In the genomic region with DNA sequence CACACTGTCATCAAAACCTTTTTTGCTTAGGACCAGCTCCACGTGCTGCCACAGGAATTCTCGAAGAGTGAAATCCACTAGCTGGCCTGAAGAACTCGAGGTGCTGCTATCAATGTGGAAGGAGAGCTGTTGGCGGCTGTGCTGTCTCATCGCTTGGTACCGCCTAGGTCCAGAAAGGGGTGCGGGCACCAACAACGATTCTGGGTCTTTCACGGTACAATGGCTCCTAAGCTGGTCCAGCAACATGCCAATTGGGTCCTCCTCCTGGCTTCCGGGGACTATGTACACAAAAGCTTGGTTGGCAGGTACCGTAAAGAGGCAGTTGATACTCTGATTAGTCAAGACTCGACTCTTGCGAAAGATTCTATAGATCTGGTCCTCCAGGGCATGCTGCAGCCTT, we compare ENCODE assay signal across 8 mouse cellular contexts. TPM values are rescaled to one million over a fixed set of nuclear protein-coding genes. Genes with fewer than 3 reads are reported as not detected.
DNase-seq lines count a peak whose midpoint lies in the region; ATAC-seq and TF ChIP-seq lines count a peak whose summit lies in the region.

No protein-coding gene starts in this region.

- peak overlapping the region; percentile 65 for H3K4me3 ChIP-seq in heart, embryonic 12.5 days
- H3K4me3 ChIP-seq in MEL (ENCODE audit: control insufficient read depth in 1 of 2, insufficient read depth in 1 of 2, low read depth in 2 of 2, low read length in 2 of 2) = peak overlapping the region; percentile 81 to 90
- peak overlapping the region; percentile 94 for H3K4me3 ChIP-seq in hindbrain, embryonic 12.5 days
- peak overlapping the region; percentile 95 for H3K4me3 ChIP-seq in midbrain, embryonic 12.5 days
- no peak overlapping the region for H3K4me3 ChIP-seq in thymus, adult 2 months (ENCODE audit: control insufficient read depth, insufficient read depth, low read length)

- no peak for DNase-seq in heart, postnatal 25 days (ENCODE audit: low spot score)
- DNase-seq in MEL (ENCODE audit: low read depth, low spot score) = no peak
- DNase-seq in thymus, adult 2 months = no peak
- DNase-seq in right cerebral cortex, adult 18-20 months = no peak
- no peak for DNase-seq in lung, adult 18-20 months

- WGBS in heart, embryonic 12.5 days = 82% methylated on average over 13 of the region's 13 CpGs
- WGBS in hindbrain, embryonic 12.5 days = 92% methylated on average over 13 of the region's 13 CpGs
- WGBS in midbrain, embryonic 12.5 days = 94% methylated on average over 13 of the region's 13 CpGs
- WGBS in thymus, adult 2 months = 93% methylated on average over 13 of the region's 13 CpGs

- H3K79me2 ChIP-seq in MEL (ENCODE audit: control insufficient read depth, insufficient read depth, low read length, poor library complexity) = peaks cover 33% of the 10 kb centered on the region

- peaks cover 20% of the 10 kb centered on the region for H3K4me1 ChIP-seq in heart, embryonic 12.5 days (replicated peaks)
- H3K4me1 ChIP-seq in MEL (ENCODE audit: control insufficient read depth in 1 of 2, insufficient read depth in 2 of 2, low read length in 2 of 2) = peaks cover 10 to 16% of the 10 kb centered on the region in 2 experiments; a peak in 3 of 4 replicates
- peaks cover 26% of the 10 kb centered on the region for H3K4me1 ChIP-seq in hindbrain, embryonic 12.5 days
- peaks cover 28% of the 10 kb centered on the region for H3K4me1 ChIP-seq in midbrain, embryonic 12.5 days
- peaks cover 13% of the 10 kb centered on the region for H3K4me1 ChIP-seq in thymus, adult 2 months (replicated peaks; ENCODE audit: control insufficient read depth, insufficient read depth, low read length)

- no peak for TF ChIP-seq POLR2A in MEL (IDR thresholded peaks at IDR 0.05; ENCODE audit: control insufficient read depth in 1 of 2, insufficient read depth in 1 of 2, low read depth in 1 of 2, low read length in 2 of 2, poor library complexity in 1 of 2)
- TF ChIP-seq POLR2A in thymus, adult 2 months (IDR thresholded peaks at IDR 0.05; ENCODE audit: control insufficient read depth, extremely low read depth, insufficient read depth, low read length, poor library complexity) = no peak

- no peak for TF ChIP-seq RAD21 in MEL (IDR thresholded peaks at IDR 0.05; ENCODE audit: low read depth, low read length)

- H3K27ac ChIP-seq in heart, embryonic 12.5 days (ENCODE audit: poor library complexity, severe bottlenecking) = no peak overlapping the region
- no peak overlapping the region for H3K27ac ChIP-seq in MEL (ENCODE audit: control insufficient read depth, low read depth, low read length)
- no peak overlapping the region for H3K27ac ChIP-seq in hindbrain, embryonic 12.5 days
- no peak overlapping the region for H3K27ac ChIP-seq in midbrain, embryonic 12.5 days (replicated peaks)
- H3K27ac ChIP-seq in thymus, adult 2 months (ENCODE audit: control insufficient read depth, insufficient read depth, low read length) = no peak overlapping the region

- no peak for ATAC-seq in heart, embryonic 12.5 days (ENCODE audit: insufficient number of reproducible peaks, low FRiP score)
- no peak for ATAC-seq in hindbrain, embryonic 12.5 days (ENCODE audit: low FRiP score)
- ATAC-seq in midbrain, embryonic 12.5 days (ENCODE audit: low FRiP score, low read depth) = no peak

- TF ChIP-seq EP300 in MEL (IDR thresholded peaks at IDR 0.05; ENCODE audit: low read depth in 1 of 2, low read length in 2 of 2) = no peak

- peak overlapping the region; percentile 87 for H3K4me2 ChIP-seq in heart, embryonic 12.5 days
- peak overlapping the region; percentile 94 for H3K4me2 ChIP-seq in hindbrain, embryonic 12.5 days (replicated peaks)
- peak overlapping the region; percentile 74 for H3K4me2 ChIP-seq in midbrain, embryonic 12.5 days (replicated peaks)

- TF ChIP-seq CTCF in MEL (IDR thresholded peaks at IDR 0.05 in 2 of 3, conservative IDR thresholded peaks at IDR 0.05 in 1 of 3; ENCODE audit: control insufficient read depth in 1 of 3, insufficient read depth in 1 of 3, low read depth in 2 of 3, low read length in 3 of 3, poor library complexity in 1 of 3, severe bottlenecking in 1 of 3) = no peak
- TF ChIP-seq CTCF in thymus, adult 2 months (IDR thresholded peaks at IDR 0.05; ENCODE audit: borderline replicate concordance, control insufficient read depth, extremely low read depth, insufficient read depth, low read length, poor library complexity) = no peak

- no peaks in the 10 kb centered on the region for H3K9me3 ChIP-seq in heart, embryonic 12.5 days (replicated peaks)
- no peaks in the 10 kb centered on the region for H3K9me3 ChIP-seq in MEL (replicated peaks; ENCODE audit: insufficient read depth, low read length)
- no peaks in the 10 kb centered on the region for H3K9me3 ChIP-seq in hindbrain, embryonic 12.5 days (replicated peaks)
- no peaks in the 10 kb centered on the region for H3K9me3 ChIP-seq in midbrain, embryonic 12.5 days

- no peaks in the 10 kb centered on the region for H3K27me3 ChIP-seq in heart, embryonic 12.5 days (replicated peaks)
- H3K27me3 ChIP-seq in MEL (ENCODE audit: control insufficient read depth in 1 of 2, insufficient read depth in 2 of 2, low read length in 2 of 2) = no peaks in the 10 kb centered on the region
- no peaks in the 10 kb centered on the region for H3K27me3 ChIP-seq in hindbrain, embryonic 12.5 days
- H3K27me3 ChIP-seq in midbrain, embryonic 12.5 days = no peaks in the 10 kb centered on the region
- no peaks in the 10 kb centered on the region for H3K27me3 ChIP-seq in thymus, adult 2 months (ENCODE audit: control insufficient read depth, insufficient read depth, low read length)

- peak overlapping the region; percentile 81; the same call in 1 of the 2 replicates for H3K9ac ChIP-seq in heart, embryonic 12.5 days
- H3K9ac ChIP-seq in MEL (ENCODE audit: control insufficient read depth, low read depth, low read length, poor library complexity, severe bottlenecking) = peak overlapping the region; percentile 87
- peak overlapping the region; percentile 92; the same call in 1 of the 2 replicates for H3K9ac ChIP-seq in hindbrain, embryonic 12.5 days
- peak overlapping the region; percentile 88; the same call in 1 of the 2 replicates for H3K9ac ChIP-seq in midbrain, embryonic 12.5 days (replicated peaks)

- H3K36me3 ChIP-seq in heart, embryonic 12.5 days = peaks cover 49% of the 10 kb centered on the region
- H3K36me3 ChIP-seq in MEL (ENCODE audit: control insufficient read depth in 1 of 2, insufficient read depth in 2 of 2, low read length in 2 of 2) = peaks cover 11 to 18% of the 10 kb centered on the region in 2 experiments
- H3K36me3 ChIP-seq in hindbrain, embryonic 12.5 days = peaks cover 44% of the 10 kb centered on the region
- peaks cover 49% of the 10 kb centered on the region for H3K36me3 ChIP-seq in midbrain, embryonic 12.5 days
- peaks cover 13% of the 10 kb centered on the region for H3K36me3 ChIP-seq in thymus, adult 2 months (ENCODE audit: control insufficient read depth, insufficient read depth, low read length)

- intact Hi-C loops in heart, postnatal 25 days (cut with DNase I) = no loop called here

RNA-seq across cellular contexts. Expression of a gene that starts 1.1 kb away (rescaled TPM):
- 16.6 and 17.7 TPM in 2 replicates for polyA plus RNA-seq in heart, embryonic 12.5 days (2016; fragmentation: Nextera tagmentation; extraction: Ambion mirVana)
- 1 to 10 TPM; 7.9 to 8.7 TPM for total RNA-seq in heart, postnatal 25 days (2021)
- total RNA-seq in MEL (2012; rRNA removed) = 26.6 and 28.1 TPM in 2 replicates
- 100 to 1,000 TPM in 1 of 2 experiments, 10 to 100 TPM in 1; 33.9 to 120 TPM for polyA plus RNA-seq in MEL (2012; ENCODE audit: insufficient read depth in 1 of 2, insufficient read length in 2 of 2, low read depth in 1 of 2, low replicate concordance in 2 of 2, missing spikeins in 1 of 2)
- polyA plus RNA-seq in hindbrain, embryonic 12.5 days (2016; fragmentation: Nextera tagmentation; extraction: Ambion mirVana) = 24.2 and 26.0 TPM in 2 replicates
- 26.4 and 29.3 TPM in 2 replicates for polyA plus RNA-seq in midbrain, embryonic 12.5 days (2016; fragmentation: Nextera tagmentation; extraction: Ambion mirVana)
- polyA plus RNA-seq in thymus, adult 2 months (2012; rRNA removed) = 13.8 and 14.1 TPM in 2 replicates

RNA-seq across cellular contexts. Expression of a gene that starts 11.6 kb away (rescaled TPM):
- polyA plus RNA-seq in heart, embryonic 12.5 days (2016; fragmentation: Nextera tagmentation; extraction: Ambion mirVana) = 26.9 and 29.1 TPM in 2 replicates
- total RNA-seq in heart, postnatal 25 days (2021) = 10 to 100 TPM; 11.6 to 12.2 TPM
- 10.6 and 11.2 TPM in 2 replicates for total RNA-seq in MEL (2012; rRNA removed)
- 1 to 10 TPM in 1 of 2 experiments, not detected in 1; 7.9 TPM for polyA plus RNA-seq in MEL (2012; ENCODE audit: insufficient read depth in 1 of 2, insufficient read length in 2 of 2, low read depth in 1 of 2, low replicate concordance in 2 of 2, missing spikeins in 1 of 2)
- polyA plus RNA-seq in hindbrain, embryonic 12.5 days (2016; fragmentation: Nextera tagmentation; extraction: Ambion mirVana) = 126 and 136 TPM in 2 replicates
- 120 and 122 TPM in 2 replicates for polyA plus RNA-seq in midbrain, embryonic 12.5 days (2016; fragmentation: Nextera tagmentation; extraction: Ambion mirVana)
- 4.6 and 6.6 TPM in 2 replicates for polyA plus RNA-seq in thymus, adult 2 months (2012; rRNA removed)

RNA-seq across cellular contexts. Expression of a gene that starts 23.0 kb away (rescaled TPM):
- polyA plus RNA-seq in heart, embryonic 12.5 days (2016; fragmentation: Nextera tagmentation; extraction: Ambion mirVana) = 8.2 and 9.1 TPM in 2 replicates
- total RNA-seq in heart, postnatal 25 days (2021) = under 1 TPM; 0.55 to 0.70 TPM
- 4.9 and 7.6 TPM in 2 replicates for total RNA-seq in MEL (2012; rRNA removed)
- polyA plus RNA-seq in MEL (2012; ENCODE audit: insufficient read depth in 1 of 2, insufficient read length in 2 of 2, low read depth in 1 of 2, low replicate concordance in 2 of 2, missing spikeins in 1 of 2) = 10 to 100 TPM; 19.3 to 50.6 TPM
- 8.6 and 8.8 TPM in 2 replicates for polyA plus RNA-seq in hindbrain, embryonic 12.5 days (2016; fragmentation: Nextera tagmentation; extraction: Ambion mirVana)
- 9.4 and 9.8 TPM in 2 replicates for polyA plus RNA-seq in midbrain, embryonic 12.5 days (2016; fragmentation: Nextera tagmentation; extraction: Ambion mirVana)
- polyA plus RNA-seq in thymus, adult 2 months (2012; rRNA removed) = 5.9 and 6.9 TPM in 2 replicates

RNA-seq across cellular contexts. Expression of a gene that starts 23.6 kb away (rescaled TPM):
- 75.0 and 81.4 TPM in 2 replicates for polyA plus RNA-seq in heart, embryonic 12.5 days (2016; fragmentation: Nextera tagmentation; extraction: Ambion mirVana)
- 10 to 100 TPM; 12.8 to 14.6 TPM for total RNA-seq in heart, postnatal 25 days (2021)
- 21.3 and 24.5 TPM in 2 replicates for total RNA-seq in MEL (2012; rRNA removed)
- 10 to 100 TPM in 1 of 2 experiments, not detected in 1; 24.8 TPM for polyA plus RNA-seq in MEL (2012; ENCODE audit: insufficient read depth in 1 of 2, insufficient read length in 2 of 2, low read depth in 1 of 2, low replicate concordance in 2 of 2, missing spikeins in 1 of 2)
- 80.6 and 81.7 TPM in 2 replicates for polyA plus RNA-seq in hindbrain, embryonic 12.5 days (2016; fragmentation: Nextera tagmentation; extraction: Ambion mirVana)
- 93.4 and 99.6 TPM in 2 replicates for polyA plus RNA-seq in midbrain, embryonic 12.5 days (2016; fragmentation: Nextera tagmentation; extraction: Ambion mirVana)
- 18.9 and 21.0 TPM in 2 replicates for polyA plus RNA-seq in thymus, adult 2 months (2012; rRNA removed)

RNA-seq across cellular contexts. Expression of a gene that starts 41.4 kb away (rescaled TPM):
- 24.5 and 28.2 TPM in 2 replicates for polyA plus RNA-seq in heart, embryonic 12.5 days (2016; fragmentation: Nextera tagmentation; extraction: Ambion mirVana)
- 1 to 10 TPM; 6.9 to 7.5 TPM for total RNA-seq in heart, postnatal 25 days (2021)
- 39.3 and 48.9 TPM in 2 replicates for total RNA-seq in MEL (2012; rRNA removed)
- polyA plus RNA-seq in MEL (2012; ENCODE audit: insufficient read depth in 1 of 2, insufficient read length in 2 of 2, low read depth in 1 of 2, low replicate concordance in 2 of 2, missing spikeins in 1 of 2) = 10 to 100 TPM in 1 of 2 experiments, not detected in 1; 52.1 TPM
- polyA plus RNA-seq in hindbrain, embryonic 12.5 days (2016; fragmentation: Nextera tagmentation; extraction: Ambion mirVana) = 81.8 and 89.9 TPM in 2 replicates
- polyA plus RNA-seq in midbrain, embryonic 12.5 days (2016; fragmentation: Nextera tagmentation; extraction: Ambion mirVana) = 95.3 and 106 TPM in 2 replicates
- polyA plus RNA-seq in thymus, adult 2 months (2012; rRNA removed) = 5.2 and 5.9 TPM in 2 replicates
